Mouse (Mus musculus): ENCODE data around the gene Itpr3. TPM values are rescaled to one million over a fixed set of nuclear protein-coding genes. Genes with fewer than 3 reads are reported as not detected.

Gene Itpr3
- total RNA-seq, 2 experiments from 2014 or later = 1.9 to 2.1 TPM

DNA sequence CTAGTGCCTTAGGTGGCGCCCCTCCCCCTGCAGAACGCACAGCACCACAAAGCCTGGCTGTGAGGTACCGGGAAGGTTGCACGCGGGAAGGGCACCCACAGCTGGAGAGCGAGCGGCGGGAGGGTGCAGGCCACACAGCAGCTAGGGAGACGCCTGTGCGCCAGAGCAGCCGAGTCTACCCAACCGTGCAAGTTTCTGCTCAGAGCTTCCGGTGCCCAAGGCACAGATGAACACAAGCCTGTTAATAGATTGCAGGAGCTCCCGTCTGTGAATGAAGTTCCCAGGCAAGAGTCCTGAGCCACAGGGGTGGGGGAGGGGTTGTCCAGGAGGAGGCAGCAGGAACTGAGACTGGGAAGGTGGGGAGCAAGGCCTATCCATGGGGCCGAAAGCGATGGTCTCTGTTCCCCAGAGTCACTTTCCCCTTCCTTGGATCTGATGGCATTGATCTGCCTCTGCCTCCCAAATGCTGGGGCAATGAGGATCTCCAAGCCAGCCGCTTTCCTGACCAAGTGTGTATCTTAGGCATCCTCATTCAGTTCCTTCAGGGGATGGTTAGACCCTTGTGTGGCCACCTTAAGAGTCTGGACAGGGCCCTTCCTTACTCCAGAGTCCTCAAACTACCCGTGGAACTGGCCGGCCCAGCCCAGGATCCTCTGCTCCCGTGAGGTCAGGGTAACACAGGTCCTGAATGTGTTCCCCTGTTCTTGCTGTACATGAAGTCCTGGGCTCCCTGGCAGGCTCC lies 16.6 kb upstream of the Itpr3 start:
- Histone ChIP-seq H3K27ac (no peak overlapping the region), H3K4me3 (no peak overlapping the region)
- intact Hi-C loops (cut with DNase I) = no loop called here
- no peak for TF ChIP-seq CTCF (IDR thresholded peaks at IDR 0.05)
- DNase-seq = no peak

DNA sequence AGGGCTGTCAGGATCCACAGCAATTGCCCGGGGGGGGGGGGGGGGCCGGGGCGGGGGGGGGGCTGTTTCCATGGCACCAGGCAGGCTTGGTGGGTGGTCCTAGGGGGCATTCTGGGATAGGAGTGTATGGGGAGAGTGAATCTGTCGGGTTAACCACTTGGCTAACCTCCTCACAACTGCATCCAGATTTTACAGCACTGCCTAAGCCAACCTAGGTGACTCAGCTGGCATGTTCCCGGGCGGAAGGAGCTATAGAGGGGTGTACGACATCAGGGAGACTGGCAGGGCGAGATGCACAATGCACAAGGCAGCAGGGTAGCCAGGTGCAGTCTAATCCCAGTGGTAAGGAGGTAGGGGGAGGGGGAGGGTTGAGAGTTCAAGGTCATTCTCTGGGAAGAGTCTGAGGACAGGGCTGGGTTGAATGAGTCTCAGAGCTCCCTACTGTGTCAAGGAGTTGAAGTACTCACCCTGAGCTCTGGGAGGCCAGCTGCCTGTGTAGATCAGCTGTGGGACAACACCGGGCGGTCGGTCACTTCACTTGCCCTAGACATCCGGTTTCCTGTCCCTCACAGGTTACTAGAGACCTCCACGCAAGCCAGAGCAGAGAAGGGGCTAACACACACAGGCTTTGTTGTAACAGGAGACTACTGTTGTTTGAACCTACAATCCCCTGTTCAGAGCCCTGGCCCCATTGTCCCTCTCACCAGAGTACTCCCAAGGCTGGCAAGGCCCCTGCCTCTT lies 15.9 kb upstream of the Itpr3 start:
- TF ChIP-seq CTCF (IDR thresholded peaks at IDR 0.05) = no peak
- DNase-seq = no peak
- Histone ChIP-seq H3K27ac (no peak overlapping the region), H3K4me3 (no peak overlapping the region)
- intact Hi-C loops (cut with DNase I) = no loop called here

DNA sequence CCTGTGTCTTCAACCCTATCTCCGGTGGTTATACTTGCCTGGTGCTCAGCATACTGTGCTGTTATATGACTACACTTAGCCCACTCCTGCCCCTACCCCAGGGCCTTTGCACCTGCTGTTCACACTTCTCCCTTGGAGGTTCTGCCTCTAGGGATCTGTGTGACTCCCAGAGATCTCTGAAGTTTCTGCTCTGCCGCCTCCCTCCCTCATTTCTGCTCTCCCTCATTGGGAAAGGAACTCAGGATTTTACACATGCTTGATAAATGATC lies 15.4 kb upstream of the Itpr3 start:
- TF ChIP-seq CTCF (IDR thresholded peaks at IDR 0.05) = no peak
- H3K27ac ChIP-seq = no peak overlapping the region
- no peak overlapping the region for H3K4me3 ChIP-seq
- no peak for DNase-seq
- intact Hi-C loops (cut with DNase I) = no loop called here

GRCm38 (mm10) chr17:27042840-27043239 lies 14.3 kb upstream of the Itpr3 start:
- DNase-seq = no peak
- Histone ChIP-seq H3K4me3 (no peak overlapping the region), H3K27ac (no peak overlapping the region)
- TF ChIP-seq CTCF (IDR thresholded peaks at IDR 0.05) = no peak
- intact Hi-C loops (cut with DNase I) = no loop called here

- Histone ChIP-seq H3K27ac (no peak overlapping the region), H3K4me3 (no peak overlapping the region)
- intact Hi-C loops (cut with DNase I) = no loop called here
- DNase-seq = no peak
- no peak for TF ChIP-seq CTCF (IDR thresholded peaks at IDR 0.05)
Measured at GRCm38 (mm10) chr17:27045164-27045563, 11.9 kb upstream of the Itpr3 start.

DNA sequence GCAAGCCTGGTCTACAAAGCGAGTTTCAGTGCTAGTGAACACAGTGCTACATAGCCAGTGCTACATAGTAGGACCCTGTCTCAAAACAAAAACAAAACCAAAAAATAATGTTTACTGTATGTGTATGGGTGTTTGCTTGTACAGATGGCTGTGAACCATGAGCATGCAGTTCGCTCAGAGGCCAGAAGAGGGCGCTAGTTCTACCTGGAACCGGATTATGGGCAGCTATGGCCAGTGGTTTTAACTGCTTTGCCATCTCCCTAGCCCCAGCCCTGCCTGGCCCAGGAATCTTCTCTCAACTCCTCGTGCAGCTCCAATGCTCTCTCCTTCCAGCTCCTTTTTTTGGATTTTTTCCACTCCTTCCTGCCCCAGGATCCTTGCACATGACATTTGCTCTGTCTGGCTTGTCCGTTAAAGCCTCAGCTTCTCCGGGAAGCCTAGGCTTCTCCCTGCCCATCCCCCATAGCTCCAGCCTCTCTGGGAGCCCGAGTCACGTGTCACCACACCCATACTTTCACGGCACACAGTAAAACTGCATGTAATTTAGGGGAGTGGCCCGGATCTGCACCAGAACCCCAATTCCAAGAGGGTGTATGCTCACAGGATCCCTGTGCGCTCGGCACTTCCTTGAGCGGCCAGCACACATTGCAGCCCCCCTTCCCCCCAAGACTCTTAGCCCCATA lies 9.2 kb upstream of the Itpr3 start:
- peak overlapping the region; percentile 69 for H3K27ac ChIP-seq
- intact Hi-C loops (cut with DNase I) = no loop called here
- no peak for DNase-seq
- H3K4me3 ChIP-seq = no peak overlapping the region
- TF ChIP-seq CTCF (IDR thresholded peaks at IDR 0.05) = peak; percentile 44

GRCm38 (mm10) chr17:27048445-27049239 lies 8.5 kb upstream of the Itpr3 start:
- peak; percentile 39 for DNase-seq
- peak overlapping the region; percentile 69 for H3K27ac ChIP-seq

GRCm38 (mm10) chr17:27050853-27051252 lies 6.3 kb upstream of the Itpr3 start:
- Histone ChIP-seq H3K4me3 (no peak overlapping the region), H3K27ac (peak overlapping the region; percentile 63)
- intact Hi-C loops (cut with DNase I) = no loop called here
- no peak for TF ChIP-seq CTCF (IDR thresholded peaks at IDR 0.05)
- DNase-seq = no peak

More at GRCm38 (mm10) chr17:27048445-27049239, 8.5 kb upstream of the Itpr3 start:
- no peak overlapping the region for H3K4me3 ChIP-seq
- intact Hi-C loops (cut with DNase I) = no loop called here
- TF ChIP-seq CTCF (IDR thresholded peaks at IDR 0.05) = no peak

DNA sequence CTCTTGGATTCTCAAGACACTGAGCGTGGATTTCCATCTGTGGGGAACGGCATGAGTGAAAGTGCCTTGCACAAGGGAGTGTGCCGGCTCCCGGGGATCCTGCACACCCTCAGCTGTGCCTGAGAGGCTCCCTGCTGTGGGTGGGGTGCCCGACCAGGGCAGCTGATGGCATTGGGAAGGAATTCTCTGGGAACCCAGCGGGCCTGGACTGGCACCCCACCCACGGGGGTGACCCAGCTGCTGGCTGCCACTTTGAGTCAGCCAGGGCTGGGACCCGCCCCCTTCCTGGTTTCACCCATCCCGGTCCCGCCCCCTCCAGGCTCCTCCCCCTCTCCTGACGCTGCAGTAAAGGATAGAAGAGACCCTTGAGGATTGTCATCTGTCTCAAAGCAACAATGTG lies 5.6 kb upstream of the Itpr3 start:
- peak; percentile 65 for DNase-seq
- Histone ChIP-seq H3K4me3 (peak overlapping the region; percentile 47), H3K27ac (peak overlapping the region; percentile 63)
- intact Hi-C loops (cut with DNase I) = no loop called here
- TF ChIP-seq CTCF (IDR thresholded peaks at IDR 0.05) = no peak

- intact Hi-C loops (cut with DNase I) = no loop called here
- TF ChIP-seq CTCF (IDR thresholded peaks at IDR 0.05) = no peak
- peak; percentile 65 for DNase-seq
- Histone ChIP-seq H3K27ac (peak overlapping the region; percentile 86), H3K4me3 (peak overlapping the region; percentile 79)
Measured at GRCm38 (mm10) chr17:27056170-27056569, 934 bp upstream of the Itpr3 start.

DNA sequence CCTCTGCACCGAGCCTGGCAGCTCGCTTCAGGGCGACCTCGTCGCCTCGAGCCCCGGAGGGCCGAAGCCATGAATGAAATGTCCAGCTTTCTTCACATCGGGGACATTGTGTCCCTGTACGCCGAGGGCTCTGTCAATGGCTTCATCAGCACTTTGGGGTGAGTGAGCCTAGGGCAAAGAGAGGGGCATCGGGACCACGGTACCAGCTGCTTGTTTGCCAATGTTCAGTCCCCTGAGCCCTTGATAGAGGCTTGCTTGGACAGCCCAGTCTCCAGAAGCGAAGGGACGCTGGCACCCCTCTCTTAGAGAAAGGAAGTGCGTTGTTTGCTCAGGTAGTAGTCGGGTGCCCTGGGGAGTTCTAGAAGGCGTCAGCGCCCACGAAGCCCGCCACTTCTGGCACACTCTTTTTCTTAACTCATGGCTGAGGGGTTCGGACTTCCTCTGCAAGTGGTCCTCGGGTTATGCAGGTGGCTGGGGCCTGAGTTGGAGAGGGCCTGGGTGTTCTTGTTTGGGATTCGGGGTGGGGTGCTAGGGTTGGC lies 482 bp downstream of the Itpr3 start:
- DNase-seq = no peak
- intact Hi-C loops (cut with DNase I) = no loop called here
- peak overlapping the region; percentile 79 for H3K4me3 ChIP-seq
- peak overlapping the region; percentile 86 for H3K27ac ChIP-seq
- TF ChIP-seq CTCF (IDR thresholded peaks at IDR 0.05) = no peak

DNA sequence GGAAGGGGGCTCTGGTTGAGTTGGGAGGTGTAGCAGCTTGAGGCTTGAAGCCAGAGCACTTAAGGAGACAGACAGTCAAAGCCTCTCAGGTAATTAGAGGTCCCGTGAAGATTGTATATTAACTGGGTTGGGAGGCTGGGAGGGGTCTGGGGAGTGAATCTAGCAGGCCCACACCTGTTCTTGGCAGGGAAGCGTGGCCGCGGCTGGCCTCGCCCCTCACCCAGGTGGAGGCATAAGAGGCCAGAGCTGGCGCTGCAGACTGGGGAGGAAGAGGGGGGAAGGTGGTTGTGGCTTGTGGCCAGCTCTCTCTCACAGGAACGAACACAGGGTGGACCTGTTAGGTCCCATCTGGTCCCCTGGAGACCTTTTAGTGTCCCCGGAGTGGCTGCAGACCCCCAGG lies 3.6 kb downstream of the Itpr3 start:
- no peak overlapping the region for H3K4me3 ChIP-seq
- no peak for TF ChIP-seq CTCF (IDR thresholded peaks at IDR 0.05)
- intact Hi-C loops (cut with DNase I) = no loop called here
- no peak for DNase-seq
- H3K27ac ChIP-seq = no peak overlapping the region

Data from gastrocnemius, adult 2 months (tissue).